Mouse (Mus musculus) Patski (cell line): ENCODE results near the gene Mypn. TPM values are rescaled to one million over a fixed set of nuclear protein-coding genes. Genes with fewer than 3 reads are reported as not detected.

Source experiments
- ATAC-seq: fragments of 100-300 bp; one replicate; pipeline ENCODE4 v1.8.0; 2021
- CTCF ChIA-PET: fragments of 350-600 bp; sonication (Branson Sonifier 250); formaldehyde crosslinking; loops from one replicate; lab custom pipeline; 2022; ENCODE audit warnings: inconsistent platforms; lab: Charles Lee
- POLR2A ChIA-PET: fragments of 350-600 bp; sonication (Branson Sonifier 250); formaldehyde crosslinking; loops from one replicate; lab custom pipeline; 2022; ENCODE audit warnings: antibody characterized with exemption, inconsistent platforms; lab: Charles Lee
- DNase-seq: peaks from one replicate; pipeline ENCODE4 v3.0.0-alpha.2; 2011; ENCODE audit warnings: low read depth, low spot score
- H3K27me3 ChIP-seq: fragments of 371-371 bp; one replicate; pipeline ENCODE4 v1.5.1; 2021
- CTCF ChIP-seq: fragments of 100-300 bp; IDR thresholded peaks from one replicate; pipeline ENCODE4 v1.5.1; 2021
- in situ Hi-C: fragments of 300-500 bp; cut with MboI; formaldehyde crosslinking; loops from 3 replicates; pipeline ENCODE4 v1.11.1; 2018; ENCODE audit warnings: low pct_unique_long_range_greater_than_20kb, mixed read lengths
- polyA plus RNA-seq: library from polyadenylated mRNA; unstranded; gene quantifications from one replicate; pipeline ENCODE4 v1.2.3, GENCODE M21; 2021

Mypn gene
- polyA plus RNA-seq, 1 experiment from 2014 or later, result not detected

DNA sequence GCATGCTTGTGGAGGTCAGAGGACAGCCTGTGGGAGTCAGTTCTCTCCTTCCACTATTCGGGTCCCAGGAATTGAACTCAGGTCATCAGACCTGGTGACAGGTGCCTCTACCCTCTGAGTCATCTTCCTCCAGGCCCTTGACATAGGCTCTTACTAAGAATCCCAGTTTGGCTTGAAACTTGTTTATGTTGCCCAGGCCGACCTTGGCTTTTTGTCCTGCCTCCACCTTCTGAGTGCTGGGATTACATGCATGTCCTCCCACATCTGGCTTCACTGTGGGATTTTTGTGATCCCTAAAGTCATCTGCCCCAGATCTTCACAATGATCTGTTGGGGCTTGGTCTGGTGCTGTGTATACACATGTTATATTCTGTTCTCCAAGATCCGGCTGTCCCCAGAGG lies 31.7 kb downstream of the Mypn start:
- in situ Hi-C loops, result no loop called here
- no peak for TF ChIP-seq CTCF
- no peak for ATAC-seq
- peaks cover 8% of the 10 kb centered on the region for H3K27me3 ChIP-seq
- no peak for DNase-seq
- CTCF ChIA-PET, result no interaction called here
- POLR2A ChIA-PET, result interaction anchor here (0.6 kb wide), 1 partner anchor 196 kb away, joined by 3 read pairs; no protein-coding TSS in a partner anchor

GRCm38 (mm10) chr10:63169503-63169902 lies 34.2 kb downstream of the Mypn start:
- H3K27me3 ChIP-seq, result peaks cover 8% of the 10 kb centered on the region
- in situ Hi-C loops, result no loop called here
- CTCF ChIA-PET, result interaction anchor here (1.2 kb wide), 1 partner anchor 8 kb away, joined by 3 read pairs; no protein-coding TSS in a partner anchor
- POLR2A ChIA-PET, result no interaction called here
- no peak for ATAC-seq
- no peak for TF ChIP-seq CTCF
- no peak for DNase-seq

DNA sequence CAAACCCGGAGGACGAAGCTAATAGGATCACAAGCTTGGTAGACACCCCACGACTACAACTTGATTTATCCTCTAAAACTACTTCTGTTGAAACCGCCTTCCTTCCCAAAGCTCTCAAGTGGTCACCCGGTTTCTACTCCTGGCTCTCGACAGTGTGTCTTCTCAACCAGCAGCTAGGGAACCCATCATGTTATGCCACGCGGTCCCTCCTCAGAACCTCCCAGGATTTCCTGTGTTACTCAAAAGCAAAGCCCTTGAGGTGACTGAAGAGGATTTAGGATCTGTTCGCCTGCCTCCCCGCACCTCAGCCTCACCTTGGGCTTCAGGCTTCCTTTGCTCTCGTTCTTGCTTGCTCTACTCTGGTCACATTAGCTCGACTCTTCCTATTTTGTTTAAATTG lies 35.6 kb downstream of the Mypn start:
- H3K27me3 ChIP-seq, result no peaks in the 10 kb centered on the region
- in situ Hi-C loops, result no loop called here
- POLR2A ChIA-PET, result no interaction called here
- ATAC-seq (no peak), DNase-seq (no peak)
- CTCF ChIA-PET, result interaction anchor here (1.7 kb wide), 1 partner anchor 12 kb away, joined by 4 read pairs; no protein-coding TSS in a partner anchor
- TF ChIP-seq CTCF, result no peak

GRCm38 (mm10) chr10:63167241-63167995 lies 36.3 kb downstream of the Mypn start:
- TF ChIP-seq CTCF, result no peak
- DNase-seq (no peak), ATAC-seq (no peak)
- H3K27me3 ChIP-seq, result peaks cover 6% of the 10 kb centered on the region
- ChIA-PET POLR2A (no interaction called here), CTCF (interaction anchor here (1.7 kb wide), 1 partner anchor 11 kb away, joined by 4 read pairs; no protein-coding TSS in a partner anchor)
- in situ Hi-C loops, result no loop called here

DNA sequence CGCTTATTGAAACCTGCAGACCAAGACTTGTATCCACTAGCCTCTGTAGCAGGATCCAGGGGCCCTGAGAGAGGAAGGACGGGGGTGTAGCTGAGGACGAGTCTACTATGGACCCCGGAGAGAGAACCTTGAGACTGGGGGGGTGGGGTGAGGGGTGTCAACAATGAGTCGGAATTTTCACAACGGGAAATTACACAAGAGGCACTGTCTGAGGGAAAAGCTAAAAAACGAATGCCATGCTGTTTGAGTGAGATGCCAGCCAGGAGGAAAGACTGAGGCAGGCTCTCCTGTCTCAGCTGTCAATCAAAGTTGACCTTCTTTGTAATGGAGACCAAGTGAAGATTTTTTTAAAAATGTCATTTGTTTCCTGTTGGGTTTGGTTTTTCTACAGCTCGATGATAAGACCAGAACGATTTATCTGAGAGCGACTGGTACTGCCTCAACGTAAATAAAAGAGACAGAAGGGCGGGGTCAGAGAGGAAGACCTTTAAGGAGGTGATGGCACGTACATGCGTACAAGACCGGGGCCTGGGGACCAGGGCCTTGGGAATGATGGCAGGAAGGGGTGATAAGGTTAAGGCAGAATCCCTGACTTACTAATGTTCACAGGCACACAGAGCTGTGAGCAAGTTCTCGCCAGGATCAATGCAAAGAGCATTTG lies 37.9 kb downstream of the Mypn start:
- CTCF ChIA-PET, result interaction anchor here (0.9 to 1.2 kb wide), 2 partner anchors 10 to 23 kb away, joined by 3 to 4 read pairs; no protein-coding TSS in a partner anchor
- TF ChIP-seq CTCF, result no peak
- no peak for ATAC-seq
- DNase-seq, result no peak
- peaks cover 7% of the 10 kb centered on the region for H3K27me3 ChIP-seq
- POLR2A ChIA-PET, result interaction anchor here (0.6 to 0.7 kb wide), 3 partner anchors 23 to 42 kb away, joined by 4 to 6 read pairs (median 5); no protein-coding TSS in a partner anchor
- in situ Hi-C loops, result no loop called here

DNA sequence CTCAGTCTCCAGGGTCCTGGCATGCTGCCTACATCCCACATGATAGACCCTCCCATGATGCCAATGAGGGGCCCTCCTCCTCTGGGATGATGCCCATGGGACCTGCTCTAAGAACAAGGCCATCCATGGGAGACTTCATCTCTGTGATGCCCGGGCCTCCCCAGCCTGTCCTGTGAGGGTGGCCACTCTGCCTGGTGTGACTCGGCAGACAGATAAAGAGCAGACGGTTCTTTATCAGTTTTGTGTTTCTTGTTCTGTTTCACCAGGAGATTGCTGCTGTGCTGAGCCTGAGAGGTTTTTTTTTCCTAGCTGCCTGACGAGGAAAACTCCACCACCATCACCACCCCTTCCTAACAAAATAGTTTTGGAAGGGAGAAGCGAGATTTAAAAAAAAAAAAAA lies 42.5 kb downstream of the Mypn start:
- ATAC-seq (no peak), DNase-seq (no peak)
- in situ Hi-C loops, result no loop called here
- H3K27me3 ChIP-seq, result peaks cover 10% of the 10 kb centered on the region
- TF ChIP-seq CTCF, result no peak
- ChIA-PET POLR2A (interaction anchor here (0.6 to 0.7 kb wide), 2 partner anchors 10 to 33 kb away, joined by 3 to 4 read pairs; no protein-coding TSS in a partner anchor), CTCF (no interaction called here)

GRCm38 (mm10) chr10:63160671-63161070 lies 43.1 kb downstream of the Mypn start:
- in situ Hi-C loops, result no loop called here
- peaks cover 10% of the 10 kb centered on the region for H3K27me3 ChIP-seq
- POLR2A ChIA-PET, result interaction anchor here (0.6 kb wide), 1 partner anchor 11 kb away, joined by 3 read pairs; no protein-coding TSS in a partner anchor
- no peak for TF ChIP-seq CTCF
- ATAC-seq (no peak), DNase-seq (no peak)
- CTCF ChIA-PET, result no interaction called here

- CTCF ChIA-PET, result interaction anchor here (1.6 kb wide), 1 partner anchor 86 kb away, joined by 4 read pairs; the partner anchor contains the start of gene Herc4
- no peak for DNase-seq
Observed at GRCm38 (mm10) chr10:63158191-63158590, 45.6 kb downstream of the Mypn start.

DNA sequence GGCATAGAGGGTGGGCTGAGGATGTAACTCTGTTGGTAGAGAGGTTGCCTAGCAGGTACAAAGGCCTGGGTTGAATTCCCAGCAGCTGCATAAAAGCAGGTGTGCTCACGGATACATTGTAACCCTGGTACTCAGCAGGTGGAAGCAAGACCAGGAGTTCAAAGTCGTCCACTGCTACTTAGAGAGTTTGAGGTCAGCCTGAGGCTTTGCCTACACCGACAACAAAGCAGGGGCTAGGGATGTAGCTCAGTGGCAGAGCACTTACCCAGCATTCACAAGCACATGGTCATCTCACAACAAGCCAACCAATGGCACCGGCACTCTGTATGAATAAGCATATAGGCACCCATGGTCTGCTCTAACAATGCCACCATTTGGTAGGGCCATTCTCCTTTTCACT lies 46.3 kb downstream of the Mypn start:
- no peak for DNase-seq
- TF ChIP-seq CTCF, result no peak
- ATAC-seq, result no peak
- H3K27me3 ChIP-seq, result peaks cover 4% of the 10 kb centered on the region
- ChIA-PET CTCF (interaction anchor here (1.6 kb wide), 1 partner anchor 87 kb away, joined by 4 read pairs; the partner anchor contains the start of gene Herc4), POLR2A (no interaction called here)
- in situ Hi-C loops, result no loop called here

More at GRCm38 (mm10) chr10:63158191-63158590, 45.6 kb downstream of the Mypn start:
- POLR2A ChIA-PET, result interaction anchor here (0.7 kb wide), 2 partner anchors 35 to 115 kb away, joined by 3 to 4 read pairs; no protein-coding TSS in a partner anchor
- peaks cover 10% of the 10 kb centered on the region for H3K27me3 ChIP-seq
- in situ Hi-C loops, result no loop called here
- no peak for ATAC-seq
- TF ChIP-seq CTCF, result no peak

- POLR2A ChIA-PET, result interaction anchor here (1.3 kb wide), 1 partner anchor 12 kb away, joined by 5 read pairs; no protein-coding TSS in a partner anchor
- ATAC-seq (no peak), DNase-seq (no peak)
- H3K27me3 ChIP-seq, result peaks cover 4% of the 10 kb centered on the region
- in situ Hi-C loops, result no loop called here
- TF ChIP-seq CTCF, result no peak
- CTCF ChIA-PET, result interaction anchor here (1.0 to 1.1 kb wide), 2 partner anchors 11 to 87 kb away, joined by 3 to 4 read pairs; partner anchors contain the start of gene Herc4
Observed at GRCm38 (mm10) chr10:63156919-63157318, 46.8 kb downstream of the Mypn start.
